Mouse (Mus musculus) lung, postnatal 25 days (tissue): ENCODE measurements around the gene Zfp92.
"Not testable (repeated sequence)": the region's sequence is repeated elsewhere in the genome, so short reads cannot be mapped to it uniquely, and the experiment has no call there.

ENCODE experiments used
- DNase-seq: peaks from one replicate; pipeline ENCODE4 v3.0.0; 2022; ENCODE audit warnings: low spot score

Zfp92 gene

GRCm38 (mm10) chrX:73410880-73411517 is at the start of gene Zfp92:
Gene Zfp92, plus strand, starts transcription at chrX:73411096.
- DNase-seq, result no peak

GRCm38 (mm10) chrX:73363291-73363690 is 47.6 kb upstream of the Zfp92 start:
- DNase-seq, result no peak

- no peak for DNase-seq
These were observed 26.5 kb upstream of the Zfp92 start for GRCm38 (mm10) chrX:73384419-73384818.

DNA sequence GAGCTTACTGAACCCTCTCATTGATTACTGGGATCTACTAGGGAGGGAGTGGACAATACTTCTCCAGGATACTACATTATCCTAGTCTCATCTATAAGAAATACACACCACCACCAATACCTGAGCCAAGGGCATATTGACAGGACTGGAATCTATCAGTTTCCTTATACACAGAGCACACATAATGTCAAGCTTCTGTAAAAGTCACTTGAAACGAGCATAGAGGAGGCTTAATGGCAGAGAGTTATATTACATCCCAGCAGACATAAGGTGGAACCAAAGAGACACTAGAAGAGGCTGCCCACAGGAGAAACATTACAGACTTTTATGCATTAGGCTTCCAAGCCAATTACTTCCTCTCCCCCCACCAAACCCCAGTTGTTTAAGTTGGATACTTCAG is 26.0 kb upstream of the Zfp92 start:
- no peak for DNase-seq

DNA sequence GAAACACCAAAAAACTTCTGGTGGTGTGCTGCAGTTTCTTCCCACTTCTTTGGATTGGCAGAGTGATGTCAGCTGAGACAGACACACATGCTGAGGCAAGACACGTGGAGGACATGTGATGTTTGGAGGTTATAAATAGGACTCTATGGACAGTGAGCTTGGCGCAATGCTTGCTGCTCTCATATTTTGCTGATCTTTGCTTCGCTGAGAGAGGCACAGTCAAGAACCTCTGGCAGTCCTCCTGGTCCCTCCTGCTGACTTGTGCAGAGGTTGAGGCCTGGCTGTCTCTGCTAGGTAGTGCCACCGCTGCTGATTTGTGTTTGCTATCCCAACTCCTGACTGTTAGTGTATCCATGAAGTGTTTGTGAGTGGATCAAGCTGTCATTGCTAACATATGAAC is 19.4 kb upstream of the Zfp92 start:
- DNase-seq, result no peak

DNA sequence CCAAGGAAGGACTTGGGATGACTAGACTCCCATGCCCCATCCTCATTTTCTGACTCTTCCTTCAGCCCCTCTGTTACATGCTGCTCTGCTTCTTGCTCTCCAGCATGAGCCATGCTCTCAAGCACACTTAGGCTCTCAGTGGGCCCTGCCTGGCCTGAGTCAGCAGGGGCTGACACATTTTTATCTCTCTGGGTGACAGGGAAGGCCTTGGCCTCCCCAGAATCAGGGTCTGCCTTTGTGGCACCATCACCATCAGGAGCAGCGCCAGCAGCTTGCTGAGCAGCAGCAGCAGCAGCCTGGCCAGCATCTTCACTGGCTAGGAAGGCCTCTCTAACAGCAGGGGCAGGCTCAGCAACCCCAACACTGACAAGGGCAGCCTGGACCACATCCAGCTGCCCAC is 14.4 kb upstream of the Zfp92 start:
- no peak for DNase-seq

DNA sequence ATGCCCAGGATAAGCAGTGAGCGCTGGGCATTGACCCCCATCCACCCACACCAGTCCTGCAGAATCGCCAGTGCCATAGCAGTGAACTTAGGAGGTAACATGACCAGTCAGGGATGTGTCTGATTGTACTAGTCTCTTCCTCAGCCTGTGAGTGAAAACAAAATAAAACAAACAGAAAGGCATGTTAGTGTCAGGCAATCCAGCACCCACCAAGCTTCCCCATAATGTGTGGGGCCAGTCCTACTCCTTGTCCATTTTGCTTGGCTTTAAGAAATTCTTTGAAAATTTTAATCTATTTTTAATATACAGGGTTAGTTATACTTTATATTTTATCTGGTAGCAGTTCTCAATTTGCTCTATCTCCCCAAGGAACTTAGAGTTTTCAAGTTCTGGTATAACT is 12.3 kb upstream of the Zfp92 start, which contains the start of gene Gm18336:
Gm18336 (minus strand) TSS at position 101 of the 400 bp plus-strand sequence.
- not testable (repeated sequence) for DNase-seq

- no peak for DNase-seq
These were observed 9.9 kb upstream of the Zfp92 start for GRCm38 (mm10) chrX:73400951-73401350.

- no peak for DNase-seq
These were observed 9.3 kb upstream of the Zfp92 start for GRCm38 (mm10) chrX:73401616-73402015.

DNA sequence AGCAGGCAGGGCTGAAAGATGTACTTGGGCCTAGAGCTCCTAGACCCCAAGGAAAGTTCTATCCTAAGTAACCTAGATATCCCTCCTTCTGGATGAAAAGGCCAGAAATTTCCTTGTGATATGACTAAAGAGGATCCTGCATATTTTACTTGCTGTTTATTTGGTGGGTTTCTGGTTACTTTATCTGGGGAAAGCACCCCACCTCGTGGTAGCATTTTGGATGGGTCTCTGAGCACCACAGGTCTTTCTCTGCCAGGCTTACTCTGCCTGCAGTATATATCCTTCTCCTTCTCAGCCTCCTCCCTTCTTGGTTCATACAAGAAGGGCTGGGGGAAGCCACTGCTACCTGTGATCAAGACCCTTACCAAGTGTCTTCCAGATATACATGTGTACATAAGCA is 1.9 kb downstream of the Zfp92 start:
- no peak for DNase-seq

DNA sequence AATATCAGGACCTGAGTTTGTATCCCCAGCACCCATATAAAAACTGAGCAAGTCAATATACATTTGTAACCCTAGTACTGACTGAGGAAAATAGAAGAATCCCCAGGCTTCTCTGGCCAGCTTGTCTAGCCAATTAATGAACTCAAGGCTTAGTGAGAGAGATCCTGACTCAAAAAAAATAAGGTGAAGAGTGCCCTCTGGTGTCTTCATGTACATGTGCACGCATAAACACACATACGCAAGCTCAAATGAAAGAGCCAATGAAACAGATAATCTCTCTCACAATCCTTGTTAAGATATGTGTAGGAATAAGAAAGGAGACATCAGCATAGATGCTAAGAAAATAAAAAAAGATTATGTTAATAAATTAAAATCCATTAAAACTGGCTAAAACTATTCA is 19.1 kb downstream of the Zfp92 start:
- no peak for DNase-seq

DNA sequence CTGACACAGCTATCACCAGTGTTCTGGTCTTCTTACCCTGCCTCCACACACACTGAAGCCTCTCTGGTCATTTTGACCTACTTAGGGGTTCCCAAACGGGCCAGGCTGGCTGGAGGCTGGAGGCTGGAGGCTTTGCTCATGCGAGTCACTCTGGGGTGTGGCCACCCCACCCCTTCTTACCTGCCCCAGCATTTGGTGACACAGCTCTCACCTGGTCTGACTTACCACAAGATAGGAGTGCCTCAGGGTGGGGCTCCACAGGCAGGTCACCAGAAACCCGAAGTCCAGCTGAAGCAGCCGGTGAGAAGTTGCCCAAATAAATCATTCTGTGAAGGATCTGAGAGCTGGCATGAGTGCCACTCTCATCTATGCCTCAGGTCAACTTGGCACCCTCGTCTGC is 22.0 kb downstream of the Zfp92 start:
- no peak for DNase-seq

- no peak for DNase-seq
These were observed 24.4 kb downstream of the Zfp92 start, which contains the start of gene Trex2 for GRCm38 (mm10) chrX:73435252-73435651. Gene Trex2, minus strand, starts transcription at chrX:73435344.

- DNase-seq, result no peak
These were observed 30.5 kb downstream of the Zfp92 start for GRCm38 (mm10) chrX:73441428-73441827.

DNA sequence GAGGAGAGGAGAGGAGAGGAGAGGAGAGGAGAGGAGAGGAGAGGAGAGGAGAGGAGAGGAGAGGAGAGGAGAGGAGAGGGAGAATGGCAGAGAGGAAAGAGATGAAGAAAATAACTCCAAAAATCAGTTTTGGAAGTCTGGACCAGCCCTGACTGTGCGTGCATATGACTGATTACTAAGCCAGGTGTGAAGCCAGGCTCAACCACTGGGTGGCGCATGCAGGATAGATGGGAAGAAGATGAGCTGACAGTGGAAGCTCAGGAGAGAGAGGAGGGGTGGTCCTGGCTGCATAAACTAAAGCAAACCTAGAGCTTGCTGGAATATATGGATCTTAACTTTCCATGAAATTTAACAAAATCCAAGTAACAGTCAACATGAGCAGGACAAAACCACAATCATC is 41.1 kb downstream of the Zfp92 start:
- peak; percentile 51 for DNase-seq

DNA sequence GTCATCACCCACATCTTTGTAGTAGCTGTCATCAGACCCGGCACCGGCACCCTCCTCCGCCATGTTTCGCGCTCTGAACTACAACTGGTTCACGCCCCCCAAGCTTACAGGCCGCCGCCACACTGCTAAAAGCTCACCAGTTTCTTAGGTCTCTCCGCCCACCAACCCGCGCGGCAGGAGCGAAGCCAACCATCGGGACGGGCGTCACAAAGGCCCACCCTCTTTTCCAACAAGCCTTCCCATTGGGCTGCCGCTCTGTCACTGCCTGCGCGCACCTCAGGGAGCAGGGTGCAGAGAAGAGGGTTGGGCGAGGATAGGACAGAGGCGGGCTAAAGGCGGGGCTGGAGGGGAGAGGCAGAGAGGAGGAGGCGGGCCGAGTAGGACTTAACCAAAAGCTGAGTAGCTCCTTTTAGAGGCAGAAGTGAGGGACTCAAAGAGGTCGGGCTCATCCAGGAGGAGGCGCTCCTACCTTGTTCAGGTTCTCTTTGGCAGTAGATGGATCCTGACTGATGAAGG is 48.0 kb downstream of the Zfp92 start, which contains the start of gene Haus7:
Haus7 (minus strand) TSS at position 168 of the 516 bp plus-strand sequence.
- DNase-seq, result peak; percentile 95

GRCm38 (mm10) chrX:73460792-73461191 is 49.9 kb downstream of the Zfp92 start:
- no peak for DNase-seq

- DNase-seq, result peak; percentile 60
These were observed 54.7 kb downstream of the Zfp92 start for GRCm38 (mm10) chrX:73465483-73466186.

GRCm38 (mm10) chrX:73467446-73468241 is 56.7 kb downstream of the Zfp92 start:
- DNase-seq, result no peak

- no peak for DNase-seq
These were observed 57.4 kb downstream of the Zfp92 start for GRCm38 (mm10) chrX:73468330-73468729.

GRCm38 (mm10) chrX:73468752-73469151 is 57.9 kb downstream of the Zfp92 start:
- DNase-seq, result no peak

GRCm38 (mm10) chrX:73471764-73472163 is 60.9 kb downstream of the Zfp92 start:
- DNase-seq, result no peak
